Mouse (Mus musculus): ENCODE results near the gene Carnmt1. TPM values are rescaled to one million over a fixed set of nuclear protein-coding genes. Genes with fewer than 3 reads are reported as not detected.

Gene Carnmt1
- polyA plus RNA-seq, 2 experiments = 17.2 to 46.5 TPM

DNA sequence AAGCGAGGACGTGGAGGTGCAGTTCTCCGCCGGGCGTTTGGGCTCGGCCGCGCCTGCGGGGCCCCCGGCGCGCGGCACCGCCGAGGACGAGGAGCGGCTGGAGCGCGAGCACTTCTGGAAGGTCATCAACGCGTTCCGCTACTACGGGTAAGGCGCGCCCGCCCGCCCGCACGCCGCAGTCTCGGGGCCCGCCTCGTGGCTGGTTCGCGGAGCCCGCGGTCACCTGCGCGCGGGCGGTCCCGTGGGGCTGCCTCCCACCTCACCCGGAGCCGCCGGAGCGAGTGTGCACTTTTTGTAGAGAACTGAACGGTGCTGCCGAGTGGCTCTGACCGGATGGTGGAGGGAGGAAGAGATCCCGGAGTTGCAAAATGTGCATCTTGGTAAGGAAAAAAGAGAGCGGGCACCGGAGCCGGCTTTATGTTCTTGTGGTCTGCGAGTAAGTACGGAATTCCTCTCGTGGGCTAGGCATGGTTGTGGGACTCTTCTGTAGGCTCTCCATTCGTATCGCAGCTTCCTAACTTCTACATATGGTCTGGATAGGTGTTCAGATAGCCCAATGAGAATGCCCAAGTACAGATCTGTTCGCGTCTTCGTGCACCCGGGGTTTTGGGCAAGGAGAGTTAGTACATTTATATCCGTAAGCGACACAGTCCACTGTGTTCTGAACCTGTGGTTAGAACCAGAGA lies 635 bp downstream of the Carnmt1 start:
- Histone ChIP-seq H3K36me3 (ENCODE audit: control insufficient read depth, insufficient read depth, low read length) (no peaks in the 10 kb centered on the region), H3K4me2 (replicated peaks; ENCODE audit: low read depth, low read length, severe bottlenecking) (peak overlapping the region; percentile 75), H3K4me3 (replicated peaks; ENCODE audit: low read length) (peak overlapping the region; percentile 79), H3K27me3 (ENCODE audit: control insufficient read depth, insufficient read depth, low read length) (no peaks in the 10 kb centered on the region), H3K4me1 (ENCODE audit: control insufficient read depth, insufficient read depth, low read length) (peaks cover 19% of the 10 kb centered on the region), H3K9ac (ENCODE audit: low read depth, low read length, severe bottlenecking) (peak overlapping the region; percentile 88), H3K27ac (replicated peaks; ENCODE audit: low read depth, low read length) (peak overlapping the region; percentile 81), H3K9me3 (ENCODE audit: control insufficient read depth, low read length) (no peaks in the 10 kb centered on the region)
- peak; percentile 54 for ATAC-seq (ENCODE audit: low FRiP score, low read depth)
- no peak; the same call in 1 of the 2 replicates for TF ChIP-seq POLR2A (IDR thresholded peaks at IDR 0.05; ENCODE audit: borderline replicate concordance, extremely low read depth, insufficient read depth, insufficient read length)
- DNase-seq (ENCODE audit: low spot score) = no peak
- WGBS = under 1% methylated on average over 42 of the region's 64 CpGs

GRCm38 (mm10) chr19:18672498-18672897 lies 1.9 kb downstream of the Carnmt1 start:
- ATAC-seq (ENCODE audit: low FRiP score, low read depth) (no peak), DNase-seq (ENCODE audit: low spot score) (no peak)
- 36% methylated on average over 3 of the region's 3 CpGs for WGBS
- peaks cover 19% of the 10 kb centered on the region for H3K4me1 ChIP-seq (ENCODE audit: control insufficient read depth, insufficient read depth, low read length)
- H3K9me3 ChIP-seq (ENCODE audit: control insufficient read depth, low read length) = no peaks in the 10 kb centered on the region
- H3K4me2 ChIP-seq (replicated peaks; ENCODE audit: low read depth, low read length, severe bottlenecking) = peak overlapping the region; percentile 75
- H3K27ac ChIP-seq (replicated peaks; ENCODE audit: low read depth, low read length) = no peak overlapping the region
- H3K36me3 ChIP-seq (ENCODE audit: control insufficient read depth, insufficient read depth, low read length) = no peaks in the 10 kb centered on the region
- TF ChIP-seq POLR2A (IDR thresholded peaks at IDR 0.05; ENCODE audit: borderline replicate concordance, extremely low read depth, insufficient read depth, insufficient read length) = no peak
- H3K9ac ChIP-seq (ENCODE audit: low read depth, low read length, severe bottlenecking) = no peak overlapping the region
- H3K27me3 ChIP-seq (ENCODE audit: control insufficient read depth, insufficient read depth, low read length) = no peaks in the 10 kb centered on the region
- peak overlapping the region; percentile 79; the same call in 1 of the 2 replicates for H3K4me3 ChIP-seq (replicated peaks; ENCODE audit: low read length)

GRCm38 (mm10) chr19:18673116-18673515 lies 2.6 kb downstream of the Carnmt1 start:
- Histone ChIP-seq H3K27ac (replicated peaks; ENCODE audit: low read depth, low read length) (no peak overlapping the region), H3K4me2 (replicated peaks; ENCODE audit: low read depth, low read length, severe bottlenecking) (peak overlapping the region; percentile 1; the same call in 1 of the 2 replicates), H3K36me3 (ENCODE audit: control insufficient read depth, insufficient read depth, low read length) (no peaks in the 10 kb centered on the region), H3K9ac (ENCODE audit: low read depth, low read length, severe bottlenecking) (no peak overlapping the region), H3K4me3 (replicated peaks; ENCODE audit: low read length) (no peak overlapping the region), H3K4me1 (ENCODE audit: control insufficient read depth, insufficient read depth, low read length) (peaks cover 19% of the 10 kb centered on the region), H3K9me3 (ENCODE audit: control insufficient read depth, low read length) (no peaks in the 10 kb centered on the region), H3K27me3 (ENCODE audit: control insufficient read depth, insufficient read depth, low read length) (no peaks in the 10 kb centered on the region)
- WGBS = 46% methylated on average over 4 of the region's 4 CpGs
- ATAC-seq (ENCODE audit: low FRiP score, low read depth) (no peak), DNase-seq (ENCODE audit: low spot score) (no peak)
- no peak for TF ChIP-seq POLR2A (IDR thresholded peaks at IDR 0.05; ENCODE audit: borderline replicate concordance, extremely low read depth, insufficient read depth, insufficient read length)

GRCm38 (mm10) chr19:18682142-18682541 lies 11.6 kb downstream of the Carnmt1 start:
- Histone ChIP-seq H3K4me3 (replicated peaks; ENCODE audit: low read length) (no peak overlapping the region), H3K9me3 (ENCODE audit: control insufficient read depth, low read length) (no peaks in the 10 kb centered on the region), H3K4me2 (replicated peaks; ENCODE audit: low read depth, low read length, severe bottlenecking) (no peak overlapping the region), H3K27ac (replicated peaks; ENCODE audit: low read depth, low read length) (no peak overlapping the region), H3K9ac (ENCODE audit: low read depth, low read length, severe bottlenecking) (no peak overlapping the region), H3K36me3 (ENCODE audit: control insufficient read depth, insufficient read depth, low read length) (peaks cover 12% of the 10 kb centered on the region), H3K27me3 (ENCODE audit: control insufficient read depth, insufficient read depth, low read length) (no peaks in the 10 kb centered on the region), H3K4me1 (ENCODE audit: control insufficient read depth, insufficient read depth, low read length) (no peaks in the 10 kb centered on the region)
- DNase-seq (ENCODE audit: low spot score) = no peak
- no peak for TF ChIP-seq POLR2A (IDR thresholded peaks at IDR 0.05; ENCODE audit: borderline replicate concordance, extremely low read depth, insufficient read depth, insufficient read length)
- ATAC-seq (ENCODE audit: low FRiP score, low read depth) = no peak
- WGBS = 87% methylated on average over 4 of the region's 4 CpGs

- TF ChIP-seq POLR2A (IDR thresholded peaks at IDR 0.05; ENCODE audit: borderline replicate concordance, extremely low read depth, insufficient read depth, insufficient read length) = no peak
- ATAC-seq (ENCODE audit: low FRiP score, low read depth) = no peak; the same call in 1 of the 2 replicates
- Histone ChIP-seq H3K27ac (replicated peaks; ENCODE audit: low read depth, low read length) (no peak overlapping the region), H3K9ac (ENCODE audit: low read depth, low read length, severe bottlenecking) (no peak overlapping the region), H3K4me3 (replicated peaks; ENCODE audit: low read length) (no peak overlapping the region), H3K27me3 (ENCODE audit: control insufficient read depth, insufficient read depth, low read length) (no peaks in the 10 kb centered on the region), H3K4me1 (ENCODE audit: control insufficient read depth, insufficient read depth, low read length) (no peaks in the 10 kb centered on the region), H3K9me3 (ENCODE audit: control insufficient read depth, low read length) (no peaks in the 10 kb centered on the region), H3K4me2 (replicated peaks; ENCODE audit: low read depth, low read length, severe bottlenecking) (no peak overlapping the region), H3K36me3 (ENCODE audit: control insufficient read depth, insufficient read depth, low read length) (peaks cover 8% of the 10 kb centered on the region; the same call in 1 of the 2 replicates)
- WGBS = 74% methylated on average over 3 of the region's 3 CpGs
- peak; percentile 58 for DNase-seq (ENCODE audit: low spot score)
Measured at GRCm38 (mm10) chr19:18687556-18687955, 17.0 kb downstream of the Carnmt1 start.

Measured in limb, embryonic 14.5 days (tissue).